Mouse (Mus musculus): ENCODE results near the gene Cpsf6.

The Cpsf6 gene

DNA sequence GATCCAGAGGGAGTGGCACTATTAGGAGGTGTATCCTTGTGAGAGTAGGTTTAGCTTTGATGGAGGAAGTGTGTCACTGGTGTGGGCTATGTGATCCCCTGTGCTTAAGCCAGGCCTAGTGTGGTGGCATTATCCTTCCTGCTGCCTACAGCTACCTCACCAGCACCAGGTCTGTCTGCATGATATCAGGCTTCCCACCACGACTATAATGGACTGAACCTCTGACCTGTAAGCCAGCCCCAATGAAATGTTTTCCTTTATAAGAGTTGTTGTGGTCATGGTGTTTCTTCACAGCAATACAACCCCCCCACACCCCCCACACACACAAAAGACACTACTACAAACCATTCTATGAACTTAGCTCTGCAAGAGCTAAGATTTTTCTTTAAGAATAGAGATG lies 34.9 kb upstream of the Cpsf6 start:
- DNase-seq (ENCODE audit: low spot score in 2 of 2), result no peak

DNA sequence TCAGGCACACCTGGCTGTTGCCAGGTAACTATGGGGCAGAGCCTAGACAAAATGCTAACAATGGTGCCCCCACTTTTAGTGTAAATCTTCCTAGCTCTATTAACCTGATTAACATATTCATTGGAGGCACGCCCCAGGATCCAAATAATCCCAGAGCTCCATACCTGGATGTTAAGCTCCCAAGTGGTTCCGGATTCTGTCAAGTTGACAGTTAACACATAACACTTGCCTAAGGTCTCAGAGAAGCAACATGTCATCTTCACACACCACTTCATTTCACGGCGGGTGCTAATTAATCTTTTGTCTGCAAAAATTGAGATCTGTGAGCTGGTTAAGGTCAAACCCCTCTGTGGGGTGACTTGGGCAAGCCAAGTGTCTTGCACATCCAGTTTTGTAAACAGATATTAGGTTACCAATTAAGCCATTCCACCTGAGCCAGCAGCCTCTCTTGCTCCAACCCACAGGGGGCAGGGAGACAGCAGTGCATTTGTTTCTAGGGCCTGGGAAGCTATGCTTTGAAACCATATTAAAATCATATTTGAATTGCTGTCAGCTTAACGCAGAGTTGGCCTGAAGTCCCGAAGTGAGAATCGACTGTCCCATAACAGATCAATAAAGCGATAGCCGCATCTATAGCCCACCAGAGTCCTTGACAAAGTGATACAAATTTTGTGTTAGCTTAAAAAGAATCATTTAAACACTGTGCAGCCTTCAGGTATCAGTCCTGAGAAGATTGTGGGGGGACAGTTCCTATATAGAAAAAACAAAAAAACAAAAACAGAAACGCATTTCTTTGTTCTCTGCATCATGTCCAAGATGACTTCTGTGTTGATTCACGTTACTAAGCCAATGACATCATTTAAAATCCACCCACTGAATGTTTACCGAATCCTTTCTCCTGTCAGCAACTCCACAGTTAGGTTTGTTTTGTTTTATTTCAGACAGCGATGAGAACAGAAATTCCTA lies 34.0 kb upstream of the Cpsf6 start:
- DNase-seq (ENCODE audit: low spot score in 2 of 2), result no peak

GRCm38 (mm10) chr10:117412474-117413057 lies 32.8 kb upstream of the Cpsf6 start:
- no peak for DNase-seq (ENCODE audit: low spot score in 2 of 2)

DNA sequence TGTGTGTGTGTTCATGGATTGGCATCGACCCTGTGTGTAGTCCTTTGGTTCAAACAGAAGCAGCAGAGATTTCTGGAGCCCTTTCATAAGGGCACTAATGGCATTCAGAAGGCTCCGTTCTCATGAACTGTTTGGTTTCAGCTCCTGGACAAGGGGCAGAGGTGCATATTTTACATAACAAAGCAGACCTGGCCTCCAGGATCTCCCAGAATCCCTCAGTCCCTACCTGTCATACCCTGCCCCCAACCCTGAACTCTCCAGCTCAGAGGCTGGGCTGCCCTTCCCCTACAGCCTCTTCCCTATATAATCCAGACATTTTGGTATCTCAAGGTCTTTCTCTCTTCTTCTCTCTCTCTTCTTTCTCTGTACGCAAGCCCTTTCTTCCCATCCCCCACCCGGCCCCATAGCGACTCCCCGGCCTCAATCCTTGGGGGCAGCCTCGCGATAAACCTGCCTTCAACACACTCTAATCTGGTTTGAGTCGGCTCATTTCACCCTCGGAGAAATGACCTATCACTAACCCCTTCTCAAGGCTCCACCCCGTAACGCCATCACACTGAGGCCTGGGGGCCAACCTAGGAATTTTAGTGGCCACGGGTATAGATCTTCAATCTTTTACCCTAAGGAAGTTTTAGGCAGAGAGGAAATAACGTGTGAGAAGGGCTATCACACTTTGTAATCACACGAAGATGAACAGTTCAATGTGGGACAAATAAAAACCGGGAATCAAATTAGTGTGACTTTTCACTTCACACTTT lies 32.1 kb upstream of the Cpsf6 start:
- no peak for DNase-seq (ENCODE audit: low spot score in 2 of 2)

GRCm38 (mm10) chr10:117411131-117411530 lies 31.3 kb upstream of the Cpsf6 start:
- no peak for DNase-seq (ENCODE audit: low spot score in 2 of 2)

DNA sequence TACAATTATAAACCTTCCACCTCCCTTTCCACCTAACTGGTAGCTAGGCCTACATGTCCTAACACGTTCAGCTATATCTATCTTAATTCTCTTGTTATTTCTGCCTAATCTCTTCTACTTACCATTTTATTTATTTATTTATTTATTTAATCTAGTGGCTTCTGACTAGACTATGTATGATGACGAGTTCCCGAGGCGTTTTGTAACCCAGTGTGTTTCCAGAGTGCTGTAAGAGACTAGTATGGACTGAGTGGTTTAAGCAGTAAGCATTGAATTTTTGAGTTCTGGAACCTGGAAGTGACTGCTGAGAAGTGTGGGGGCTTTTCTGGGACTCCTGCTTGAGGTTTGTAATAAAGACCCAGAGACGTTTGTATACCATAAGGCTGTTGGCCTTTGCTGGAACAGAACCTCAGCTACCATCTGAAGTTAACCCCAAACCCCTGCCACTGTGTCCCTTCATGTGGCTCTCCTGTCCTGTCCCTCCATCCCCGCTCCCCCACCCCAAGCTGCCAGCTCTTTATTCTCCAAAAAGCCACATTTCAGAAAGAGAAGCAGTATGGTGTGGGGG lies 30.8 kb upstream of the Cpsf6 start:
- DNase-seq (ENCODE audit: low spot score in 2 of 2), result no peak

- DNase-seq (ENCODE audit: low spot score in 2 of 2), result no peak
These were observed 29.8 kb upstream of the Cpsf6 start for GRCm38 (mm10) chr10:117409373-117410354.

DNA sequence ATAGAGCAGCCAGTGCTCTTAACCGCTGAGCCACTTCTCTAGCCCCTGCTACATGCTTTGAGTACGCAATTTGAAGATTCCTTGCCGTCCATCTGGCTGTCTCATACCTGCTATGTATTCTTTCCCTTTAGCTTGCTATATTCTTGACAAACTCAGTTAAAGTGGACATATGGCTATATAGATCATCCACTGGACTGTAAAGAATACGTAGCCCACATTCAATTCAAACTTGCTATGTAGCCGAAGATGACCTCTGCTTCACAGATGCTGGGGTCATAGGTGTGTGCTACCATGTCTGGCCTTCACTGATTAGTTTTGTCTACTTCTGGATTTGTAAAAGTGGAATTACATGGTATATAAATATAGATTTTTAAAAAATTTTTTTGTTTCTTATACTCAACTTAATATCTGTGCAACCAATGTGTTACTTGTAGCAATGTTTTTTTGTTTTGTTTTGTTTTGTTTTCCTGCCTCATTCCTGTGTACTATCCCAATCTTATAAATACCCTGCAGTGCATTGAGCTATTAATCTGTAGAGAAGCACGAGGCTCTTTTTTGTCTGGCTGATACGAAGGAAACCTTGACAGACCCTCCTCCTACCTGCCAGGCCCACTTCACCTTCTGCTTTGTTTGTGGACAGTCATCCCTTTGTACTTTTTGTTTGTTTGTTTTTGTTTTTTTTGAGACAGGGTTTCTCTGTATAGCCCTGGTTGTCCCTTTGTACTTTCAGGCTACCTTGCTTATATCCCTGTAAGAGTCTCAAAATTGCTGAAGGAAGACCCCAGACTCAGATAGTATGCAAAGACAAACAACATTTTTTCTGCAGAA lies 28.9 kb upstream of the Cpsf6 start:
- DNase-seq (ENCODE audit: low spot score in 2 of 2), result no peak

GRCm38 (mm10) chr10:117407734-117408288 lies 28.0 kb upstream of the Cpsf6 start:
- no peak for DNase-seq (ENCODE audit: low spot score in 2 of 2)

DNA sequence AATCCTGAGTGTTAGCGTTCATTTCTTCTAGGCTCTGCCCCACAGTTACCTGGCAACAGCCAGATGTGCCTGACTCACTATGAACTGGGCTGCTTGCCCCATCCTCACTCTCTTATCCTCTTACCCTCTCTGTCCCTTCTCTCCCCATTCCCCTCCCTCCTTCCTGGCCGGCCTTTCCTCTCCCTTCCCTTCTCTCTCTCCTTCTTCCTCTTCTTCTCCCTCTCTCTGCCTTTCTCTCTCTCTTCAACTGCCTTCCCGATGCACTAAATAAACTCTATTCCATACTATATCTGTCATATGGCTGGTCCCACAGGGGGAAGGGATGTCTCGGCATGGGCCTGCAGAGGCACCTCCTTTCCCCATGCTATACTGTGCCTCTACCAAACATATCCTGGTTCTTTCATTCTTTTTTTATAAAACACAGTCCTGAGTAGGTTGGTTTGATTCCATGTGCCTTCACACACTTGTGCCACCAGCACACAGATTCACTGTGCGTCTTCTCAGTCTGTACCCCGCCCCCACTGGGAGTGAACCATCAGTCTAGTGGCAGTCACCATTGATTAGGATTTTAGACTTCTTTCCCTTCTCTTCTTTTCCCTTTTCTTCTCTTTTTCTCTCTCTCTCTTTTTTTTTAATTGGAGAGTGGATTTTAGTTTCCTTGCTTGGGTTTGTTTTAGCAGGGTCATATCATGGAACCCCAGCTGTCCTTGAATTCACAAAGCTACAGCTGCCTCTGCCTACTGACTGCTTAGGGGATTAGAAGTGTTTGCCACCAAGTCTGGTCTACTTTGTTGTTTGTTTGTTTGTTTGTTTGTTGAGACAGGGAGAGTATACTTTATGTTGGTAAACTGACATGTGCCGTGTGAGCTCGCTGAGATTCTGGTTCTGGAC lies 27.3 kb upstream of the Cpsf6 start:
- no peak for DNase-seq (ENCODE audit: low spot score in 2 of 2)

- no peak for DNase-seq (ENCODE audit: low spot score in 2 of 2)
These were observed 26.4 kb upstream of the Cpsf6 start for GRCm38 (mm10) chr10:117406283-117406588.

DNA sequence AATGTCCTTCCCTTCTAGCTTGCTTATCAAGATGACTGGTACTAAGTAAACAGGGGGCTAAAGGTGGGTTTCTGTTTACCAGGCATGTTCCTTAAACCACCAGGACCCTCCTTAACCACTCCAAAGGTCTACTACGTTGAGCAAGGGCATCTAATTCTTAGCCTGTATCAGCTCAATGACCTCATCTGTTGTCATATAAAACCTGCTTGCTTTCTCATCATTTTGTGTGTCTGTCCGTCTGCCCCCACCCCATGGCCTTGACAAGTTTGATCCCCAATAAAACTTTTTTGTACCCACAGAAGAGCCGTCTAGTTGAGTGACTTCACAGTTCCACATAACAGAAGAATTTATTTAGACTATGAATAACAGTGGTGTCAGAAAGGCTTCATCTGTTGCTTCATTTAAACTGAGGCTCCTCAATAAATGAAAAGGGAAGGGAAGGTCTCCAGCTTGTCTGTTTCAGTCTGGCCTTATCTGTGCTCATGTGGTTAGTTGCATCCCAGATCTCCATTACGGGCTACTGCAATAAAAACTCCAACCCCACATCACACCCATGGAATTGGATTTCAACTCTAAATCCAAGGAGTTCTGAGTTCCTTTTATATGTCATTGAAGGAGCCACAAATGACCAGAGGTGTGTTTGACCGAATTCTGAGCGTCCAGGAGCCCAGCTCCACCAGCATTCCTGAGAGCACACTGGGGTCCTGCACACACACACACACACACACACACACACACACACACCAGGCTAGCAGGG lies 25.9 kb upstream of the Cpsf6 start:
- no peak for DNase-seq (ENCODE audit: low spot score in 2 of 2)

- no peak for DNase-seq (ENCODE audit: low spot score in 2 of 2)
These were observed 24.6 kb upstream of the Cpsf6 start for GRCm38 (mm10) chr10:117404384-117404783.

GRCm38 (mm10) chr10:117403344-117403953 lies 23.6 kb upstream of the Cpsf6 start:
- no peak for DNase-seq (ENCODE audit: low spot score in 2 of 2)

DNA sequence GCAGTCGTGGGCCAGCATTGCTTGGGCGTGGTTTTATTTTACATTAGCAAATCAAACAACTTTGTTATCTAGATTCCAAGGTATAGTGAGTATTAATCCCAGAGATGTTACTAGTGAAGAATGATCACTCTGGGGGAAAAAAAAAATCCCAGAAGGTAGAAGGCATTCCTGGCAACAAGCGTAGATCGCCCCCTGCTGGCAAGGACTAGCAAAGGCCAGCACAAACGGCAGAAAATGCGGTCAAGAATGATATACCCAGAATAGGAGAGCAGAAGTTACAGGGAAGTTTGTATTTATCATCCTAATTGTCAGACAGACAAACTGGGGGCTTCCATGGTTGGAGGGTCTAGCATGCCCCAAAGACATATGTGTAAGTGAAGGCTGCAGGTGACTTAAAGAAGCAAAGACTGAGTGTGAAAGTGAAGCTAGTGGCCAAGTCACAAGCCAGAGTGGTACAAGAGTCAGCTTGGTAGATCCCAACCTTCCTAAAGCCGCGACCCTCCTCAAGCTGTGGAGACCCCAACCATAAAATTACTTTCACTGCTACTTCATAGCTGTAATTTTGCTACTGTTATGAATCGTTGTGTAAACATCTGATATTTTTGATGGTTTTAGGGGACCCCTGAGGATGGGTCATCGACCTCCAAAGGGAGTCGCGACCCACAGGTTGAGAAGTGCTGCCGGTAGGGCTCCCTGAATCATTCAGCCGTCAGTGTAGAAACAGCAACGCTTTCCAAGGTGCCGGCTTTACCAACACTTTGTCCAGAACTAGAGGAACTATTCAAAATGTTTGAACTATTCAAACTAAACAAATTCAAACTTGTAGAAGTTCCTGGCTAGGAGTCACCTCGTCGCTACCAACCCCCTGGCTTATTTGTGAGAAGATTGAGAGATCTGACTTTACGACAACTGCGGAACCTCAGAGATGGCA lies 22.9 kb upstream of the Cpsf6 start:
- no peak for DNase-seq (ENCODE audit: low spot score in 2 of 2)

DNA sequence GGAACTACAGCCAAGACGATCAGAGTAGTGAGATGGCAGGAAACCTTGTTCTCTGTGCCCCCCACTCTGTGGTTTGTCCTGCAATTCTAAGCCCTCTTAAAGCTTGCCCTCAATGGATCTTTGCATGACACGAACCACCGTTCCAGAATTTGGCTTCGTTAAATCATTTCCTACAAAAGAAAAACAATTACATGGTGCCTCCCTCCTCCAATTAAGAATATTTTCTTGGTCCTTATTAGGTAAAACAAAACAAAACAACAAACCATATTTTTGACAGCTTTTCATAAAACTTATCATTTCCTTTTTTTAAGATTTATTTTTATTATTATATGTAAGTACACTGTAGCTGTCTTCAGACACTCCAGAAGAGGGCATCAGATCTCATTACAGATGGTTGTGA lies 21.5 kb upstream of the Cpsf6 start:
- no peak for DNase-seq (ENCODE audit: low spot score in 2 of 2)
